Mouse (Mus musculus) lung, postnatal 0 days (tissue): Measurements from ENCODE around the gene Fnip1. TPM values are rescaled to one million over a fixed set of nuclear protein-coding genes. Genes with fewer than 3 reads are reported as not detected.

Experiments used
- ATAC-seq: fragments of 200-750 bp; cut with Nextera tagmentation; 2 replicates; pipeline ENCODE4 v1.8.0; 2017; ENCODE audit warnings: moderate library complexity
- DNase-seq: peaks from one replicate; pipeline ENCODE4 v3.0.0-alpha.2; 2016; ENCODE audit warnings: low spot score
- H3K27ac ChIP-seq: fragments of 300-500 bp; sonication (generic); 2 replicates; pipeline ENCODE4 v1.5.1; 2014; ENCODE audit warnings: antibody characterized with exemption, mild to moderate bottlenecking, low read length, mixed read lengths
- H3K27me3 ChIP-seq: fragments of 300-500 bp; sonication (generic); replicated peaks from 2 replicates; pipeline ENCODE4 v1.6.1; 2014; ENCODE audit warnings: low read length, mixed read lengths; ENCODE audit not compliant: insufficient read depth
- H3K36me3 ChIP-seq: fragments of 300-500 bp; sonication (generic); 2 replicates; pipeline ENCODE4 v1.6.1; 2014; ENCODE audit warnings: low read length, mixed read lengths; ENCODE audit not compliant: insufficient read depth
- H3K4me1 ChIP-seq: fragments of 300-500 bp; sonication (generic); 2 replicates; pipeline ENCODE4 v1.6.1; 2014; ENCODE audit warnings: antibody characterized with exemption, low read depth, low read length, mixed read lengths; ENCODE audit not compliant: insufficient read depth
- H3K4me2 ChIP-seq: fragments of 300-500 bp; sonication (generic); replicated peaks from 2 replicates; pipeline ENCODE4 v1.6.1; 2014; ENCODE audit warnings: low read depth, mild to moderate bottlenecking, low read length, moderate library complexity, mixed read lengths
- H3K4me3 ChIP-seq: fragments of 300-500 bp; sonication (generic); 2 replicates; pipeline ENCODE4 v1.5.1; 2014; ENCODE audit warnings: low read depth, low read length
- H3K9ac ChIP-seq: fragments of 300-500 bp; sonication (generic); replicated peaks from 2 replicates; pipeline ENCODE4 v1.6.1; 2014; ENCODE audit warnings: low read depth, mild to moderate bottlenecking
- H3K9me3 ChIP-seq: fragments of 300-500 bp; sonication (generic); 2 replicates; pipeline ENCODE4 v1.6.1; 2016; ENCODE audit warnings: low read length, mixed read lengths
- CTCF ChIP-seq: IDR thresholded peaks from 2 replicates; pipeline ENCODE4 v1.5.1; 2016; ENCODE audit warnings: antibody characterized with exemption, mild to moderate bottlenecking
- EP300 ChIP-seq: IDR thresholded peaks from 2 replicates; pipeline ENCODE4 v1.6.1; 2016; ENCODE audit warnings: antibody characterized with exemption, mild to moderate bottlenecking, control low read depth
- WGBS: fragments of 180-500 bp; shearing (Covaris S2); extraction: QIAGEN DNeasy Blood & Tissue Kit; methylation state at CpG from one replicate; pipeline ENCODE4 v1.1.7; 2014; 5-methylcytosine and 5-hydroxymethylcytosine counted together
- polyA plus RNA-seq: library from polyadenylated mRNA; unstranded; fragments of >200 nt; fragmentation: Nextera tagmentation; extraction: Ambion mirVana; gene quantifications from 2 replicates; pipeline ENCODE4 v1.2.1, GENCODE M21; 2015

Fnip1 gene
- polyA plus RNA-seq, 1 experiment from 2014 or later: 8.2 TPM

- no peaks in the 10 kb centered on the region for H3K9me3 ChIP-seq
- H3K4me1 ChIP-seq: no peaks in the 10 kb centered on the region
- H3K4me2 ChIP-seq: no peak overlapping the region
- no peak overlapping the region for H3K9ac ChIP-seq
- DNase-seq: no peak
- H3K36me3 ChIP-seq: no peaks in the 10 kb centered on the region
- TF ChIP-seq EP300: no peak
- no peak for TF ChIP-seq CTCF
- no peak overlapping the region for H3K4me3 ChIP-seq
- no peak overlapping the region for H3K27ac ChIP-seq
- 57% methylated on average over 12 of the region's 12 CpGs for WGBS
- no peaks in the 10 kb centered on the region for H3K27me3 ChIP-seq
- ATAC-seq: no peak
Observed at GRCm38 (mm10) chr11:54427695-54428352, 10.2 kb upstream of the Fnip1 start.

- no peaks in the 10 kb centered on the region for H3K4me1 ChIP-seq
- H3K9ac ChIP-seq: no peak overlapping the region
- H3K9me3 ChIP-seq: no peaks in the 10 kb centered on the region
- TF ChIP-seq EP300: no peak
- no peak for TF ChIP-seq CTCF
- no peaks in the 10 kb centered on the region for H3K27me3 ChIP-seq
- H3K36me3 ChIP-seq: no peaks in the 10 kb centered on the region
- H3K4me3 ChIP-seq: no peak overlapping the region
- 64% methylated on average over 2 of the region's 2 CpGs for WGBS
- ATAC-seq: no peak
- H3K4me2 ChIP-seq: no peak overlapping the region
- DNase-seq: no peak
- no peak overlapping the region for H3K27ac ChIP-seq
Observed at GRCm38 (mm10) chr11:54429224-54429623, 8.8 kb upstream of the Fnip1 start.

- Histone ChIP-seq H3K36me3 (no peaks in the 10 kb centered on the region), H3K4me2 (no peak overlapping the region), H3K9me3 (no peaks in the 10 kb centered on the region), H3K27ac (no peak overlapping the region), H3K27me3 (no peaks in the 10 kb centered on the region), H3K4me1 (0 out of 2 replicates have a peak, but pooled peaks cover 3% of the 10 kb centered on the region), H3K9ac (no peak overlapping the region), H3K4me3 (no peak overlapping the region)
- no peak for TF ChIP-seq EP300
- DNase-seq: no peak
- WGBS: 94% methylated on average over 1 of the region's 1 CpGs
- no peak for ATAC-seq
Observed at GRCm38 (mm10) chr11:54435797-54436196, 2.2 kb upstream of the Fnip1 start.

GRCm38 (mm10) chr11:54437310-54437822, 633 bp upstream of the Fnip1 start:
- peak overlapping the region; percentile 83 for H3K4me3 ChIP-seq
- H3K4me2 ChIP-seq: peak overlapping the region; percentile 65
- 23% methylated on average over 8 of the region's 8 CpGs for WGBS
- no peaks in the 10 kb centered on the region for H3K9me3 ChIP-seq
- no peaks in the 10 kb centered on the region for H3K36me3 ChIP-seq
- ATAC-seq (no peak), DNase-seq (peak; percentile 64)
- H3K4me1 ChIP-seq: 0 out of 2 replicates have a peak, but pooled peaks cover 3% of the 10 kb centered on the region
- H3K9ac ChIP-seq: no peak overlapping the region
- no peaks in the 10 kb centered on the region for H3K27me3 ChIP-seq
- H3K27ac ChIP-seq: peak overlapping the region; percentile 20; the same call in 1 of the 2 replicates
- TF ChIP-seq EP300: peak; percentile 53
- no peak for TF ChIP-seq CTCF

- whole genome bisulfite sequencing: under 1% methylated on average over 37 of the region's 47 CpGs
- peak overlapping the region; percentile 65 for H3K4me2 ChIP-seq
- no peak for TF ChIP-seq CTCF
- no peak for TF ChIP-seq EP300
- no peaks in the 10 kb centered on the region for H3K9me3 ChIP-seq
- H3K4me3 ChIP-seq: peak overlapping the region; percentile 83
- peak overlapping the region; percentile 91 for H3K27ac ChIP-seq
- H3K36me3 ChIP-seq: no peaks in the 10 kb centered on the region
- 0 out of 2 replicates have a peak, but pooled peaks cover 3% of the 10 kb centered on the region for H3K4me1 ChIP-seq
- peak; percentile 82 for ATAC-seq
- peak; percentile 61 for DNase-seq
- H3K9ac ChIP-seq: peak overlapping the region; percentile 86
- H3K27me3 ChIP-seq: no peaks in the 10 kb centered on the region
Observed at GRCm38 (mm10) chr11:54438366-54438781, 375 bp downstream of the Fnip1 start.

GRCm38 (mm10) chr11:54438991-54439690, 1.1 kb downstream of the Fnip1 start:
- WGBS: 12% methylated on average over 11 of the region's 11 CpGs
- Histone ChIP-seq H3K4me2 (peak overlapping the region; percentile 65), H3K27ac (peak overlapping the region; percentile 91), H3K9me3 (no peaks in the 10 kb centered on the region), H3K4me1 (0 out of 2 replicates have a peak, but pooled peaks cover 3% of the 10 kb centered on the region), H3K4me3 (peak overlapping the region; percentile 83), H3K27me3 (no peaks in the 10 kb centered on the region), H3K36me3 (no peaks in the 10 kb centered on the region), H3K9ac (peak overlapping the region; percentile 86)
- ATAC-seq: no peak
- TF ChIP-seq CTCF: no peak
- TF ChIP-seq EP300: no peak
- DNase-seq: peak; percentile 12
